Mouse (Mus musculus): Measurements from ENCODE around the gene Gm45753.
"Not testable (repeated sequence)": the region's sequence is repeated elsewhere in the genome, so short reads cannot be mapped to it uniquely, and the experiment has no call there.

Gene Gm45753

DNA sequence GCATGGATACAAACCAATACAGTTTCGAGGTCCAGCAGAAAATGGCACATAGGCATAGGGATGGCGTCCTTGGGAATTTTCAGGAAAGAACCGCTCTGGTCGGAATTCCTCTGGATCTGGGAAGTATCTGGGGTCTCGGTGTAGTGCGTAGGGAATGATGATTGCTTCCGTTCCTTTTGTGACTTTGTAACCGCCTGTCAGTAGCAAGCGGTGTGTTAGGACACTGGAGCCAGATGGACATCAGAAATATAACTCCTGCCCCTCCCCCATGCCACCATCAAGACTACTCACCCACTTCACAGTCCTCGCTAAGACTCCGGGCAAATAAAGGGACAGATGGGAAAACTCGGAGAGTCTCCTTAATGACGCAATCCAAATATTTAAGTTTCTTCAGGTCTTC lies at the start of gene Gm45753:
Gene Gm45753 (minus strand): TSS at position 101 of the 400 bp plus-strand sequence.
- DNase-seq (ENCODE audit: low spot score in 2 of 2): no peak

- no peak for DNase-seq (ENCODE audit: low spot score in 2 of 2)
Measured at GRCm38 (mm10) chr8:45355809-45356208, 47.5 kb upstream of the Gm45753 start.

DNA sequence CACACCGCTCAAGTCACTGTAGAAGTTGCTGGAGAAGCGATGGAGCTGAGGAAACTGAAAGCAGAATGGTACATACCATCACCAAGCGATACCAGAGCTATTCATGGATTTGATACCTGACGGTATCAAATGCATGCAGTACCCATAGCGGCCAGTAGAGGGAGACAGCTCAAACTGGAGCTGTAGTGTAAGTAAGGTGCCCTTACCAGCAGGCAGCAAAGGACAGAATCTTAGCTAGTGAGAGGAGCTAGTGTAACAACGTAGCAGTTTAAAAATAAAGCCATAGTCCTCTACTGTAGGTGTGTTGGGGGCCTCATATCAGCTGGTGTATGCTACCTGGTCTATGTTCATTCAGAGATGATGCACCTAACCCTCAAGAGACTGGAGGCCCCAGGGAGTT lies 36.8 kb upstream of the Gm45753 start:
- peak; percentile 40 to 55 for DNase-seq (ENCODE audit: low spot score in 2 of 2)

DNA sequence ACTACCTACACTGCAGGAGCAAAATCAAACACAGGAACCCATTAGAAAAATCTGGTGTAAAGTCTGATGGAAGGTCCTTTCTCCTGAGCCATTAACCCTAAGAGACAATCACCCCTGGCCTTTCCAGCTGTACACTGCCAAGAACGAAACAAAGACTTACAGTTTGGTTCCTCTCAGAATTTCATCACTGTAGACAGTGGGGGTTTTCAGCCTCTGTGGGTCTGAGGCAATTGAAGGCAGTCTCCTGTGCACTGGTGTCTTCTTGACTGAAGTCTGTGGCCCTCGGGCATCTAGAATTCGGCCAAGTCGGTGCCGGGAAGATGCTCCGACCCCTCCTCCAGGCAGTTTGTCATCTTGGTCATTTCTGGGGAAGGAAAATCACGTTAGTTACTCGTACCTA lies 36.0 kb upstream of the Gm45753 start:
- DNase-seq (ENCODE audit: low spot score in 2 of 2): no peak

GRCm38 (mm10) chr8:45341630-45342628 lies 33.7 kb upstream of the Gm45753 start:
- DNase-seq (ENCODE audit: low spot score in 2 of 2): no peak

- DNase-seq (ENCODE audit: low spot score in 2 of 2): peak in 1 of 2 experiments; percentile 1
Measured at GRCm38 (mm10) chr8:45333493-45333892, 25.2 kb upstream of the Gm45753 start.

DNA sequence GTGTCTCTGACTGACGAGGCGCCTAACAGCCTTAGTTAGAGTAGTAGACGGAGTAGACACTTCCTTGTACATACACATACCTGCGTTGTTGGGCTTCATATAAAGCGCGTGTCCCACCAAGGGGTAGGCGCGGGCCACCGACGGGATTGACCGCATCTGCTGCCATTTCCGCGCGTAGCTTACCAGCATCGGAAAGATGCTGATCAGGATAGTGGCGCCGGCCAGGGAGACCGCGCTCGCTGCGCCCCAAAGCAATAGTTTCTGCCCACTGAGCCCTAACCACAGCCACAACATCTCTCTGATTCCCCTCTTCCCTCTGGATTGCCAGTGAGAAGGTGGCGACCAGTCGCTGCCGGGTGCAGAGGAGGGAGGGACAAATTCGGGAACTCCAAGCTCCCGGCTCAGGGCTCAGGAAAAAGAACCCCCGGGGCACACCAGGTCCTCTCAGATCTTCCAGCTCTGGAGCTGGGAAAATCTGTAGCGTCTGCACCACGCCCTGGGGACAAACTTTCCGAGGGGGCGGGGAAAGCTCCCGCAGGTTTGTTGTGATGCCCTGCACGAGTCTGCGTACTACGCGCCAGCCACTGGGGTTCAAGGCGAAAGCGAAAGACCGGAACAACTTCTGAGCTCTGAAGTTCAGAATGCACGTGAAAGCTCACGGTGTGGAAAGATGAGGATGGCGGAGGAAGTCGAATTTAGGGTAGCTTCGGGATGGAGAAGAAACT lies 24.6 kb upstream of the Gm45753 start, which contains the start of gene Cyp4v3:
Gene Cyp4v3 (minus strand): TSS at position 532 of the 725 bp plus-strand sequence.
- DNase-seq (ENCODE audit: low spot score in 2 of 2): peak; percentile 60 to 69

- no peak for DNase-seq (ENCODE audit: low spot score in 2 of 2)
Measured at GRCm38 (mm10) chr8:45330856-45331255, 22.6 kb upstream of the Gm45753 start.

DNA sequence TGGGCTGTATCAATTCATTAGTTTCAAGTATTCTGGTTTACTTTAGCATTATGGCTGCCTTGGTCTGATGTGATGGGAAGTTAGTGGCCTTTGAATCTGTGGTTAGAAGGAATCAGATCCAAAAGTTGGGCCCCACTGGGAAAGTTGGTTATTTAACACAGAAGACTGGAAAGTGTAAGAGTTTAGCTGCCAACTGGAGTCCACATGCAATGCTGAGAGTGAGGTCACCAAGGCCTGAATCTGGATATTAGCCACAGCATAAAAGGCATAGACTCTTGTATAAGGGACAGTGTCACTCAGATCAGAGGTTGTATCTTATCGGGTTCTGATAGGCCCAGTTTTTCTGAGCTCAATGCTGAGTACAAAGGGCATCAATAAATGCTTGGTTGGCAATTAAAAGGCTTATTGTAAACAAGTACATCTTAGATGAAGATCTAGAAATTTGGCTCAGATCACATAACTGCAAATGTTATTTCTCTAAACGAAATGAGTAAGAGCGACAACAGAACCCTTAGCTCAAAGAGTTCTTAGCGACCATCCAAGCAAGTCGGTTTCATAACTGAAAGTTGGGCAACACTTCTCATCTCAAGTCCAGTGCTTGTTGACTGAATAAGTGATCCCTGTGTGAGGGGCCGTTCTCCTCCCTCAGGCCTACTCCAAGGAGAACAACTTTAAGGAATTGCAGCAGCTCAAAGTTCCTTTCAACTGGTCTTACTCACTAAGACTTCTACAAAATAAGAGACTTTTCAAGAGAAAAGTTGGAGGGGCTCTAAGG lies 21.1 kb upstream of the Gm45753 start:
- DNase-seq (ENCODE audit: low spot score in 2 of 2): no peak

- not testable (repeated sequence) for DNase-seq (ENCODE audit: low spot score in 2 of 2)
Measured at GRCm38 (mm10) chr8:45327076-45327475, 18.8 kb upstream of the Gm45753 start.

GRCm38 (mm10) chr8:45324151-45324550 lies 15.9 kb upstream of the Gm45753 start:
- DNase-seq (ENCODE audit: low spot score in 2 of 2): no peak

DNA sequence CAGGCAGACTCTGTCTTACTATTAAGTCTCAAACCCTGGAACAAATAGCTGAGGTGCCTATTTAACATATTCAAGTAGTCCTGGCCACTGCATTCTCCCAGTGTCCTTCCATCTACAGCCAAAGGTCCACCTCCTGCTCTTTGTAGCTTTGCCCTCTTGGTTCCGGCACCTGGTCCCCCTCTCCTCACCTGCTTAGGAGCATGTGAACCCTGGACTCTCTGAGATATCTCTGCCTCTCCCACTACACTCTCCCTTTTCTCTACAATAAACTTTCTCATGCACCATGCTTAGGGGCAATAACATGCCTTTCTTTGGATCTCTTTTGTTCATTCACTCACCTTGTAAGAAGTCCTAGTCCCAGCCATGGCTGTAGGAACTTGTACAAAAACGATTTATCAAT lies 13.1 kb upstream of the Gm45753 start:
- DNase-seq (ENCODE audit: low spot score in 2 of 2): no peak

GRCm38 (mm10) chr8:45320930-45321329 lies 12.7 kb upstream of the Gm45753 start:
- no peak for DNase-seq (ENCODE audit: low spot score in 2 of 2)

GRCm38 (mm10) chr8:45310967-45311366 lies 2.7 kb upstream of the Gm45753 start:
- no peak for DNase-seq (ENCODE audit: low spot score in 2 of 2)

- no peak for DNase-seq (ENCODE audit: low spot score in 2 of 2)
Measured at GRCm38 (mm10) chr8:45305479-45305878, 2.8 kb downstream of the Gm45753 start.

DNA sequence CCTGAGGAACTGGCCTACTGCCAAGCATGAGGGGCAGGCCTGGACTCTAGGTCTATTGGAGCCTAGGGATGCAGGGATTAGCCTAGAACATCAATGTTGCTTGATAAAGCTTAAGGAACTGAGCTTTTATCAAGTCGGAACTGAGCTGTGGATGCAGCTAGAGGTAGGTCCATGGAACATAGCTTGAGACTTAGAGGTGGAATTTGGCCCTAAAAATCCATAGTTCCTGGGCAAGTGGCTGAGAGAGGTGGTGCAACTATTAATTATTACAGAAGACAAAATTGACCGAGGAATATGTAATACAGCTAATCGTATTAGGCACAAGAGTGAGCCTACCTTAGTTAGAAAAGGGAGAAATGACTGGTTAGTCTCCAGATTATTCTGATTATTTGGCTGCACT lies 3.9 kb downstream of the Gm45753 start:
- no peak for DNase-seq (ENCODE audit: low spot score in 2 of 2)

DNA sequence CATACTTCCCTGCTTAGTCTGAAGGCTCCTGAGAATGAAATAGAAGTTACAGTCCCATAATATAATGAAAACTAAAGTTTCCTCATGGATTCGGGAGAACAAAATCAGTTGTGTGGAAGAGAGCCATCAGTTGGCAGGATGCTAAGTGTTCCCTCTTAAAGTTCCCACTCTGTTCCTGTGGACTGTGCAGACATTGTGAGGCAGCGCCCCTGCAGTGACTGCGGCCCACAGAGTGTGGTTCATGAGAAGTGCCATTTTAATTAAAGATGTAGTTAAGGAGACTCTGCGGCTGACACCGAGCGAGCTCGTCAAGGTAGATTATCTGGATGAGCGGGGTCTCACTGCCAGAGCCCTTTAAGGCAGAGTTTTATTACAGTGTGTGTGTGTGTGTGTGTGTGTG lies 5.9 kb downstream of the Gm45753 start:
- DNase-seq (ENCODE audit: low spot score in 2 of 2): no peak

DNA sequence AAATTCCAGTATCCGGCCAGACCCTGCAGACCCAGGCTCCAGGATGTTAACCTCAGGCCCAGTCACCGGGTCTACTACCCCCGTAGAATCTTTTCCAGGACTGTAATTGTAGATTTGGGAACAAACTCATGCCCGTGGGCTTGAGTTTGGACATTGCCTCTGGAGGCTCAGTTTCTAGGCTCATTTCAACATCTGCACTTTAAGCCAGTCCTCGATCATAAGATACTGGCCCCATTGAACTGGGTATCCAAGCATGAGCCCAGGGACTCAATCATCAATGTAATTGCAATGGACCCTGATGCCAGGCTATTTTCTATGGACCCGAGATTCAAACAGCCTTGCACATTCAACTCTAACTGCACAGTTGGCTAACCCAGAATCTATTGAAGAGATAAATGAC lies 13.0 kb downstream of the Gm45753 start:
- no peak for DNase-seq (ENCODE audit: low spot score in 2 of 2)

DNA sequence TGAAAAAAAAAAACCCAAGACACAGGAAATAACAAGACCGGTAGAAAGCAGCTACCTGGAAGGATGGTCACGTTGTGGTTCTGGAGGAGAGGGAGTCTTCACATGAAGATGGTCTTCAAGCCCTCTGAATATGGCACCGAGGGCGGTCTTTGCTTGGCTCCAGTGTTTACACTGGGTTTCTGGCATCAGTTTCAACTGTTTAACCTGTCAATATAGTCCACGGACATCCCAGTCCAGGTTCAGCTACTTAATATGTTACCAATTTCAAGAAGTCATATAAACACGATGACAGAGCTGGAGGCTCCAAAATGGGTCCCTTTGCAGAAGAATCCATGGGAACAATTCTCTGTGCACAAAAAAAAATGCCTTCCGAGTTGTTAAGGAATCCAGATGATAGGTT lies 13.6 kb downstream of the Gm45753 start, which contains the start of gene Klkb1:
Gene Klkb1 (minus strand): TSS at position 173 of the 400 bp plus-strand sequence.
- no peak for DNase-seq (ENCODE audit: low spot score in 2 of 2)

- DNase-seq (ENCODE audit: low spot score in 2 of 2): no peak
Measured at GRCm38 (mm10) chr8:45291790-45292189, 16.5 kb downstream of the Gm45753 start.

- DNase-seq (ENCODE audit: low spot score in 2 of 2): no peak
Measured at GRCm38 (mm10) chr8:45281630-45282029, 26.6 kb downstream of the Gm45753 start.

- DNase-seq (ENCODE audit: low spot score in 2 of 2): no peak
Measured at GRCm38 (mm10) chr8:45277453-45277852, 30.8 kb downstream of the Gm45753 start.

All from natural killer cell, adult 2 months (primary cell).